Mouse (Mus musculus) MEL (cell line): Measurements from ENCODE around the gene Papola.

Experiments used
- CTCF ChIP-seq, 3 experiments: IDR thresholded peaks in 2 of 3; conservative IDR thresholded peaks in 1 of 3; 2 replicates each; pipeline ENCODE4 v1.5.1; 2011 to 2012; ENCODE audit warnings: low read length in 3 of 3, low read depth in 2 of 3, mild to moderate bottlenecking in 2 of 3, improper control_type of control experiment in 1 of 3, inconsistent platforms in 1 of 3, mixed read lengths in 1 of 3, moderate library complexity in 1 of 3; ENCODE audit not compliant: control insufficient read depth in 1 of 3, insufficient read depth in 1 of 3, poor library complexity in 1 of 3, severe bottlenecking in 1 of 3
- E2F4 ChIP-seq: IDR thresholded peaks from 2 replicates; pipeline ENCODE4 v1.6.1; 2011; ENCODE audit warnings: low read depth, low read length, improper control_type of control experiment, borderline replicate concordance
- ELF1 ChIP-seq: IDR thresholded peaks from 2 replicates; pipeline ENCODE4 v1.6.1; 2014; ENCODE audit warnings: low read depth, mild to moderate bottlenecking, inconsistent platforms, low read length, improper control_type of control experiment, moderate library complexity
- EP300 ChIP-seq, 2 experiments: IDR thresholded peaks; 2 replicates each; pipeline ENCODE4 v1.6.1; 2011; ENCODE audit warnings: improper control_type of control experiment in 2 of 2, low read length in 2 of 2, low read depth in 1 of 2, mild to moderate bottlenecking in 1 of 2
- GATA1 ChIP-seq: IDR thresholded peaks from 2 replicates; pipeline ENCODE4 v1.6.1; 2011; ENCODE audit warnings: low read depth, low read length, improper control_type of control experiment
- KAT2A ChIP-seq: conservative IDR thresholded peaks from 2 replicates; pipeline ENCODE4 v1.6.1; 2012; ENCODE audit warnings: low read depth, low read length, improper control_type of control experiment, inconsistent platforms
- POLR2A ChIP-seq, 2 experiments: IDR thresholded peaks; 2 replicates each; pipeline ENCODE4 v1.6.1; 2011 to 2012; ENCODE audit warnings: low read length in 2 of 2, mild to moderate bottlenecking in 2 of 2, control low read depth in 1 of 2, improper control_type of control experiment in 1 of 2, low read depth in 1 of 2, moderate library complexity in 1 of 2; ENCODE audit not compliant: control insufficient read depth in 1 of 2, insufficient read depth in 1 of 2, poor library complexity in 1 of 2
- RAD21 ChIP-seq: IDR thresholded peaks from 2 replicates; pipeline ENCODE4 v1.6.1; 2011; ENCODE audit warnings: mild to moderate bottlenecking, low read depth, low read length, improper control_type of control experiment

GRCm38 (mm10) chr12:105735226-105735888 is 49.1 kb upstream of the Papola start:
- no peak for TF ChIP-seq KAT2A
- TF ChIP-seq GATA1: no peak
- no peak for TF ChIP-seq POLR2A (IDR thresholded peaks at IDR 0.05; ENCODE audit: control insufficient read depth in 1 of 2, insufficient read depth in 1 of 2, low read depth in 1 of 2, low read length in 2 of 2, poor library complexity in 1 of 2)
- no peak for TF ChIP-seq CTCF (IDR thresholded peaks at IDR 0.05 in 2 of 3, conservative IDR thresholded peaks at IDR 0.05 in 1 of 3; ENCODE audit: control insufficient read depth in 1 of 3, insufficient read depth in 1 of 3, low read depth in 2 of 3, low read length in 3 of 3, poor library complexity in 1 of 3, severe bottlenecking in 1 of 3)
- TF ChIP-seq EP300 (IDR thresholded peaks at IDR 0.05; ENCODE audit: low read depth in 1 of 2, low read length in 2 of 2): no peak
- TF ChIP-seq E2F4: no peak
- no peak for TF ChIP-seq ELF1
- no peak for TF ChIP-seq RAD21
